Mouse (Mus musculus): Measurements from ENCODE around the gene Olfr512. TPM values are rescaled to one million over a fixed set of nuclear protein-coding genes. Genes with fewer than 3 reads are reported as not detected.

The Olfr512 gene
- polyA plus RNA-seq (2014; fragmentation: Nextera tagmentation; extraction: Ambion mirVana), result not detected in 2 replicates

GRCm38 (mm10) chr7:108713020-108713419, at the start of gene Olfr512:
Gene Olfr512 (plus strand): TSS chr7:108713320.
- no peak for ATAC-seq (ENCODE audit: low FRiP score, low TSS enrichment)
- no peak within 1 kb of the TSS for H3K27ac ChIP-seq (ENCODE audit: low read depth, low read length)
- H3K4me3 ChIP-seq (ENCODE audit: low read length), result no peak within 1 kb of the TSS
- H3K4me2 ChIP-seq (replicated peaks; ENCODE audit: low read depth, low read length), result no peak within 1 kb of the TSS
- H3K9ac ChIP-seq (ENCODE audit: low read depth, low read length), result no peak within 1 kb of the TSS
- H3K36me3 ChIP-seq (ENCODE audit: control insufficient read depth, insufficient read depth, low read length), result no peaks in the 10 kb centered on the region
- H3K27me3 ChIP-seq (ENCODE audit: control insufficient read depth, insufficient read depth, low read length), result no peaks in the 10 kb centered on the region
- no peaks in the 10 kb centered on the region for H3K9me3 ChIP-seq (ENCODE audit: control insufficient read depth, low read length)
- no peaks in the 10 kb centered on the region for H3K4me1 ChIP-seq (ENCODE audit: control insufficient read depth, insufficient read depth, low read length)

DNA sequence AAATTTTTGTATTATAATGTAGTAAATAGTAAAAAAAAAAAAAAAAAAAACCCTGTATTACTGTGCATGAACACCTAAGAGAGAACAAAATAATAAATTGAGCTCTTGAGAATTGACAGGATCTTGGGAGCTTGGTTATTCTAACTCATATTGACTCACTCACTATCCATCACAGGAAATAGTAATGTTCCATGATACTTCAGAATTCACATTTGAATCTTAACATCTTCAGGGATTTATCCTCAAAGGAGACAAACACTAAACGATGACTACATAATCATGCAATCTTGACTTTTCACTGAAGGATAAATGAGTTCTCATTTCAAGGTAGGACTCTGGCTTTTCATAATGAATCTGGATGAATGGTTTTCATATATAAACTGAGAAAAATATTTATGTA, 47.0 kb upstream of the Olfr512 start, which contains the start of gene Olfr510:
Gene Olfr510 (plus strand): TSS at position 301 of the 400 bp plus-strand sequence.
- Histone ChIP-seq H3K4me3 (ENCODE audit: low read length) (no peak within 1 kb of the TSS), H3K36me3 (ENCODE audit: control insufficient read depth, insufficient read depth, low read length) (no peaks in the 10 kb centered on the region), H3K9ac (ENCODE audit: low read depth, low read length) (no peak within 1 kb of the TSS), H3K27ac (ENCODE audit: low read depth, low read length) (no peak within 1 kb of the TSS), H3K9me3 (ENCODE audit: control insufficient read depth, low read length) (no peaks in the 10 kb centered on the region), H3K4me1 (ENCODE audit: control insufficient read depth, insufficient read depth, low read length) (no peaks in the 10 kb centered on the region), H3K4me2 (replicated peaks; ENCODE audit: low read depth, low read length) (no peak within 1 kb of the TSS), H3K27me3 (ENCODE audit: control insufficient read depth, insufficient read depth, low read length) (no peaks in the 10 kb centered on the region)
- ATAC-seq (ENCODE audit: low FRiP score, low TSS enrichment), result no peak
- WGBS, result 91% methylated on average over 1 of the region's 1 CpGs

DNA sequence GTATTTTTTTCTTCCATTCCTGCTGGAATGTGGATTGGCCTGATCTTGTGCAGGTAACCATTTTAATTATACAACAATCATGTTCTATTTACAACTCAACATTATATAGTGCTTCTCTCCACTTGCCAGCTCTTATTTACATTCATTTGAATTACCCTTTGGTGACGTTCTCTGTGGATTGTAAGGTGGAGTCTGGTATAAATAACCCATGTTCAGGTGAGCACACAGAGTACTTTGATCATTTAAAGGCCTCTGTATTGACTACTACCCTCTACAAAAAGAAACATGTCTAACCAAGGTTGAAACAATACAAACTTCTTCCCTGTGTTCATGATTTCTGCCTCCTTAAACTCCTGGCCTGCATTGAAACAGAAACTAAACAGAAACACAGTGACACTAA, 42.1 kb upstream of the Olfr512 start:
- Histone ChIP-seq H3K27me3 (ENCODE audit: control insufficient read depth, insufficient read depth, low read length) (no peaks in the 10 kb centered on the region), H3K9me3 (ENCODE audit: control insufficient read depth, low read length) (no peaks in the 10 kb centered on the region), H3K27ac (ENCODE audit: low read depth, low read length) (no peak overlapping the region), H3K4me1 (ENCODE audit: control insufficient read depth, insufficient read depth, low read length) (no peaks in the 10 kb centered on the region), H3K4me2 (replicated peaks; ENCODE audit: low read depth, low read length) (no peak overlapping the region), H3K9ac (ENCODE audit: low read depth, low read length) (no peak overlapping the region), H3K36me3 (ENCODE audit: control insufficient read depth, insufficient read depth, low read length) (no peaks in the 10 kb centered on the region), H3K4me3 (ENCODE audit: low read length) (no peak overlapping the region)
- 80% methylated on average over 1 of the region's 1 CpGs for WGBS
- no peak for ATAC-seq (ENCODE audit: low FRiP score, low TSS enrichment)

DNA sequence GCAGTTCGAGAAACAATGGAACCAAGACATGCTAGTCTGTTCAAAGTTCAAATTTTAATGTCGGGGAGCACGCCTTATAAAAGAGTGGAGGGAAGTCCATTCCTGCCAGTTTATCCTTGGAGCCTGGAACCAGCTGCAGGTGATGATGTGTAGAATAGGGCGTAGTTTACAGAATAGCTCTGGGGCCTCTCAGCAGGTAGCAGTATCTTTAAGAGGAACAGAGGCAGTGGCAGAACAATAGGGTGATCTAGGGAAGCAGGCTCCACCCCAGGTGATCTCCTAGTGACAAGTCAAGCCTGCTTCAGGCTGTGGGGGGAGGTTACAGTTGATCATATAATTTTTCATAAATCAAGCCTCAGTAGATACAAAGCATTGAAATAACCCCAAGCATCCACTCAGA, 34.2 kb upstream of the Olfr512 start:
- no peaks in the 10 kb centered on the region for H3K9me3 ChIP-seq (ENCODE audit: control insufficient read depth, low read length)
- no peaks in the 10 kb centered on the region for H3K4me1 ChIP-seq (ENCODE audit: control insufficient read depth, insufficient read depth, low read length)
- no peak overlapping the region for H3K4me2 ChIP-seq (replicated peaks; ENCODE audit: low read depth, low read length)
- ATAC-seq (ENCODE audit: low FRiP score, low TSS enrichment), result no peak
- H3K27ac ChIP-seq (ENCODE audit: low read depth, low read length), result no peak overlapping the region
- H3K27me3 ChIP-seq (ENCODE audit: control insufficient read depth, insufficient read depth, low read length), result no peaks in the 10 kb centered on the region
- no peaks in the 10 kb centered on the region for H3K36me3 ChIP-seq (ENCODE audit: control insufficient read depth, insufficient read depth, low read length)
- no peak overlapping the region for H3K4me3 ChIP-seq (ENCODE audit: low read length)
- 81% methylated on average over 4 of the region's 4 CpGs for WGBS
- H3K9ac ChIP-seq (ENCODE audit: low read depth, low read length), result no peak overlapping the region

GRCm38 (mm10) chr7:108750673-108751072, 37.6 kb downstream of the Olfr512 start, which contains the start of gene Olfr513:
Gene Olfr513 (plus strand): TSS chr7:108750973.
- Histone ChIP-seq H3K4me1 (ENCODE audit: control insufficient read depth, insufficient read depth, low read length) (no peaks in the 10 kb centered on the region), H3K36me3 (ENCODE audit: control insufficient read depth, insufficient read depth, low read length) (no peaks in the 10 kb centered on the region), H3K27me3 (ENCODE audit: control insufficient read depth, insufficient read depth, low read length) (no peaks in the 10 kb centered on the region), H3K4me3 (ENCODE audit: low read length) (no peak within 1 kb of the TSS), H3K27ac (ENCODE audit: low read depth, low read length) (no peak within 1 kb of the TSS), H3K9me3 (ENCODE audit: control insufficient read depth, low read length) (no peaks in the 10 kb centered on the region), H3K4me2 (replicated peaks; ENCODE audit: low read depth, low read length) (no peak within 1 kb of the TSS), H3K9ac (ENCODE audit: low read depth, low read length) (no peak within 1 kb of the TSS)
- WGBS, result 65% methylated on average over 1 of the region's 1 CpGs
- ATAC-seq (ENCODE audit: low FRiP score, low TSS enrichment), result no peak

DNA sequence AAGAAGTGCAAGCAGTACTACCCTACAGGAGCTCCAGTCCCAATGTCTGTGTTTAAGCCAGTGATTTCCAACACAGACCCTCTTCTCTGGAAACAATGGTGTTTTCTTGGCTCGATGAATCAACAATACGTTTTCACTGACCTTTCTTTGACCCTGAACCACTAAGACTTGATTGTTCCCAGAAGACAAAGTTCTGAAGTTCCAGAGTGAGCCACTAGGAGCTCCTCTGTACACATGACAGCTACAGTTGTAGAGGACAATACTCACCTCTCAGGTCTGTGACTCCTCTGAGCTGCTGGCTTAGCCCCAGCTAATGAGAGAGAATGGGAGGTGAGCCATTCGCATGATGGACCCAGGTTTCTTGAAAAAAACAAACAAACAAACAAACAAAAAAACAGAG, 47.3 kb downstream of the Olfr512 start:
- no peak overlapping the region for H3K27ac ChIP-seq (ENCODE audit: low read depth, low read length)
- ATAC-seq (ENCODE audit: low FRiP score, low TSS enrichment), result no peak
- no peak overlapping the region for H3K4me2 ChIP-seq (replicated peaks; ENCODE audit: low read depth, low read length)
- no peaks in the 10 kb centered on the region for H3K9me3 ChIP-seq (ENCODE audit: control insufficient read depth, low read length)
- WGBS, result 45% methylated on average over 3 of the region's 3 CpGs
- H3K27me3 ChIP-seq (ENCODE audit: control insufficient read depth, insufficient read depth, low read length), result no peaks in the 10 kb centered on the region
- no peaks in the 10 kb centered on the region for H3K36me3 ChIP-seq (ENCODE audit: control insufficient read depth, insufficient read depth, low read length)
- no peaks in the 10 kb centered on the region for H3K4me1 ChIP-seq (ENCODE audit: control insufficient read depth, insufficient read depth, low read length)
- no peak overlapping the region for H3K9ac ChIP-seq (ENCODE audit: low read depth, low read length)
- no peak overlapping the region for H3K4me3 ChIP-seq (ENCODE audit: low read length)

Other genes with a start within 250 kb of the Olfr512 start
- not detected in 2 replicates for gene Olfr498, start 248.0 kb upstream of the Olfr512 start, polyA plus RNA-seq (2014; fragmentation: Nextera tagmentation; extraction: Ambion mirVana)
- gene Olfr502, start 188.3 kb upstream of the Olfr512 start, polyA plus RNA-seq (2014; fragmentation: Nextera tagmentation; extraction: Ambion mirVana), result not detected in 2 replicates
- not detected in 2 replicates for gene Olfr503, start 168.8 kb upstream of the Olfr512 start, polyA plus RNA-seq (2014; fragmentation: Nextera tagmentation; extraction: Ambion mirVana)
- not detected in 2 replicates for gene Olfr504, start 147.5 kb upstream of the Olfr512 start, polyA plus RNA-seq (2014; fragmentation: Nextera tagmentation; extraction: Ambion mirVana)
- not detected in 2 replicates for gene Olfr506, start 102.5 kb upstream of the Olfr512 start, polyA plus RNA-seq (2014; fragmentation: Nextera tagmentation; extraction: Ambion mirVana)
- not detected in 2 replicates for gene Olfr507, start 91.5 kb upstream of the Olfr512 start, polyA plus RNA-seq (2014; fragmentation: Nextera tagmentation; extraction: Ambion mirVana)
- not detected in 2 replicates for gene Olfr508, start 83.3 kb upstream of the Olfr512 start, polyA plus RNA-seq (2014; fragmentation: Nextera tagmentation; extraction: Ambion mirVana)
- gene Olfr509, start 61.4 kb upstream of the Olfr512 start, polyA plus RNA-seq (2014; fragmentation: Nextera tagmentation; extraction: Ambion mirVana), result not detected in 2 replicates
- not detected in 2 replicates for gene Olfr510, start 46.9 kb upstream of the Olfr512 start, polyA plus RNA-seq (2014; fragmentation: Nextera tagmentation; extraction: Ambion mirVana)
- gene Olfr513, start 37.7 kb downstream of the Olfr512 start, polyA plus RNA-seq (2014; fragmentation: Nextera tagmentation; extraction: Ambion mirVana), result not detected in 2 replicates
- not detected in 2 replicates for gene Olfr514, start 112.7 kb downstream of the Olfr512 start, polyA plus RNA-seq (2014; fragmentation: Nextera tagmentation; extraction: Ambion mirVana)
- not detected in 2 replicates for gene Olfr516, start 137.2 kb downstream of the Olfr512 start, polyA plus RNA-seq (2014; fragmentation: Nextera tagmentation; extraction: Ambion mirVana)
- gene Olfr517, start 159.1 kb downstream of the Olfr512 start, polyA plus RNA-seq (2014; fragmentation: Nextera tagmentation; extraction: Ambion mirVana), result not detected in 2 replicates
- not detected in 2 replicates for gene Olfr518, start 171.7 kb downstream of the Olfr512 start, polyA plus RNA-seq (2014; fragmentation: Nextera tagmentation; extraction: Ambion mirVana)
- not detected in 2 replicates for gene Olfr519, start 181.1 kb downstream of the Olfr512 start, polyA plus RNA-seq (2014; fragmentation: Nextera tagmentation; extraction: Ambion mirVana)
- not detected in 2 replicates for gene Nlrp10, start 216.9 kb downstream of the Olfr512 start, polyA plus RNA-seq (2014; fragmentation: Nextera tagmentation; extraction: Ambion mirVana)
- gene Eif3f, start 221.1 kb downstream of the Olfr512 start, polyA plus RNA-seq (2014; fragmentation: Nextera tagmentation; extraction: Ambion mirVana), result 91.7 and 109 TPM in 2 replicates
- 0.49 and 0.81 TPM in 2 replicates for gene Tub, start 237.0 kb downstream of the Olfr512 start, polyA plus RNA-seq (2014; fragmentation: Nextera tagmentation; extraction: Ambion mirVana)

Data from kidney, embryonic 14.5 days (tissue).